Mouse (Mus musculus) urinary bladder, adult 2 months (tissue): Measurements from ENCODE around the gene Top2a. TPM values are rescaled to one million over a fixed set of nuclear protein-coding genes. Genes with fewer than 3 reads are reported as not detected.

Source experiments
- DNase-seq: peaks from one replicate; pipeline ENCODE4 v3.0.0; 2022; ENCODE audit warnings: low spot score
- polyA plus RNA-seq: library from polyadenylated mRNA; depleted of rRNA; stranded (reverse); fragments of >200 nt; gene quantifications from 2 replicates; pipeline ENCODE4 v1.2.3, GENCODE M21; 2012; rRNA removed

Top2a gene
- 4.7 and 6.0 TPM in 2 replicates for polyA plus RNA-seq

- peak; percentile 74 for DNase-seq
Observed at GRCm38 (mm10) chr11:99023500-99024467, at the start of gene Top2a. Top2a (minus strand) TSS chr11:99024189.

GRCm38 (mm10) chr11:99073781-99074180, 49.8 kb upstream of the Top2a start:
- no peak for DNase-seq

DNA sequence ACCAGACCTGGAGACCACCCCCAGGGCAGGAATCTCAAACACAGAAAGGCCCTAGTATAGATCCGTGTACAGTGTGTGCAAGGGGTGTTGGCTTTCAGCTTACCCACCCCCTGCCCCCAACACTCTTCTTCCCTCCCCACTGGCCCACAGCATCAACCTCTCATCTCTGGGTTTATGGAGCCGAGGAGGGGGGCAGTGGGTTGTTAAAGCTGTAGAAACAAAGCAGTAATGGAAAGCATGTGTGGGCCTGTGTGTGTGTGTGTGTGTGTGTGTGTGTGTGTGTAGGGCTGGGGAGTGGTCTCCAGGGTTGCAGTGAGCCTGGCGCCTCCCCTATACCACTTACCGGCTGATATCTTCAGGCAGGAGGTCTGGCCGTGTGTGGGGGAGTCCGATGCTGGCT, 47.9 kb upstream of the Top2a start:
- no peak for DNase-seq

GRCm38 (mm10) chr11:99068455-99068854, 44.5 kb upstream of the Top2a start:
- no peak for DNase-seq

DNA sequence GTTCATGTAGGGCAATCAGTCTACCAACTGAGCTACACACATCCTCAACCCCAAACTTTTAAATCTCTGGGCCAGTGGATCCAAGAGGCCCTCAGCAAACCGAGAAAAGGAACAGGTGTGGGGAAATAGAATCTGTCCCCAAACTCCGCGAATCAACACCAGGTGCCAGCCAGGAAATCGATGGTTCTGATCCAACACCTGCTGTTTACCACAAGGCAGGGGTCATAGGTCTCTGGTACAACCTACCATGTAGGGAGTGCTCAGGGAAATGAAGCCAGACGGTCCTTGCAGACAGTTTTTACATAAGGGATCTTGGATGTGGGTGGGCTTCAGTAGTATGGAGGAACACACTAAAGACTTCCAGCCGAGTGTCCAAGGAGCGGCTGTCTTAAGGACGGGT, 43.6 kb upstream of the Top2a start:
- DNase-seq = no peak

DNA sequence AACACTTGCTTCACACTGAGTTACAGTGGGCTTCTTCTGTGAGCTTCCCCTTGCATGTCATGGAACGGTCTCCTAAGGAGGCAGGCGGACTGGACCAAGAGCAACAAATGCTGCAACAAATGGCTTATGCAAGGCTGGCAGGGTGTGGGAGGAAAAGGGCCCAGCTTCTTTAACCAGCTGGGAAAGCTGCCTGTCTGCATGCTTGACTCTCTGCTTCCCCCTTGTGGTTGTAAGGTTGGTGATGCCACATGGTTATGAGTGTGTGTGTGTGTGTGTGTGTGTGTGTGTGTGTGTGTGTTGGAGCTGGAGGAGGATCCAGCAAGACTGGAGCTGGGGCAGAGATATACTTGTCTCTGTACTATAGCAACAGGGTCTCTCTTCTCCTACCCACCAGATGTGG, 42.0 kb upstream of the Top2a start:
- no peak for DNase-seq

DNA sequence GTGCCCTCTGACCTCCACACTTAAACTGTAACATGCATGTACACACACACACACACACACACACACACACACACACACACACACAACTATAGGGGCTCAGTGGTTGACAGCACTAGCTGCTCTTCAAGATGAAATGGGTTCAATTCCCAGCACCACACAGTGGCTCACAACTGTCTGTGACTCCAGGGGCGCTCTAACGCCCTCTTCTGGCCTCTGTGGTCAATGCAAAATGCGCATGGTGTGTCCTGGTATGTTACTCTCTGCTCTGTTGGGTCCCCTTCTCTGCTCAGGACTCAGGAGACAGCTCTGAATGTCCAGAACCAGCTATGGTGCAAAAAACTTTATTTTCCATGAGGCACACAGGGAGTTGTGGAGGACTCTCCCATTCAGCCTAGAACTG, 41.4 kb upstream of the Top2a start:
- no peak for DNase-seq

- DNase-seq = no peak
Observed at GRCm38 (mm10) chr11:99063406-99064131, 39.6 kb upstream of the Top2a start.

DNA sequence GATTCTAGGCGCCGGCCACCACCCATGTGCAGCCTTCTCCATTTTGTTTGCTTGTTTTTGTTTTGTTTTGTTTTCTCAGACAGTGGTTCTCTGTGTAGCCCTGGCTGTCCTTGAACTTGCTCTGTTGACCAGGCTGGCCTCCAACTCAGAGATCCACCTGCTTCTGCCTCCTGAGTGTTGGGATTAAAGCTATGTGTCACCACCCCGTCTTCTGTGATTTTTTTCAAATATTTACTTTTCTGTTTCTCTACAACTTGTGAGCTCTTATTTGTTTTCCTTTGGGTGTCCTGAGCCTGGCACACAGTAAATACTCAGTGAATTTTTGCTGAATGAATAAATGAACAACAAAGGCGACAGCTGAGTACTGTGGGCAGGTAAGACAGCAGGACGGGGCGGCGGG, 38.7 kb upstream of the Top2a start:
- DNase-seq = no peak

DNA sequence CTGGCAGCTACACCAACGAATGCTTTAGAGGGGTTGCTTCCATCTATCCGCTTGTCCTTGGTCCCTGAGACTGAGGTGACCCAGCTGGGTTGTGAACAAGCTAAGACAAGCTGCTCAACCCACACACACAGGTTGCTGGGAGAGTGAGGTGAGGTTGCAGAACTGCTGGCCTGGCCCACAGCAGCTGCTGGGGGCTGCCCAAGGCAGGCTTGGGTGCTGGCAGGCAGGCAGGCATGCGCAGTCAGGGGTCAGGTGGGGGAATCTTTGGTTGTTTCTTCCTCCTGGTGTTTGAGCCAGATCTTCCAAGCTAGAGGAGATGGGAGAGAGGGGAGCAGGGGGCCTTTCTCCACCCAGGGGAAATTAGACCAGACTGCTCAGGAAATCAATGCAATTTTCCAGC, 36.4 kb upstream of the Top2a start:
- DNase-seq = no peak

DNA sequence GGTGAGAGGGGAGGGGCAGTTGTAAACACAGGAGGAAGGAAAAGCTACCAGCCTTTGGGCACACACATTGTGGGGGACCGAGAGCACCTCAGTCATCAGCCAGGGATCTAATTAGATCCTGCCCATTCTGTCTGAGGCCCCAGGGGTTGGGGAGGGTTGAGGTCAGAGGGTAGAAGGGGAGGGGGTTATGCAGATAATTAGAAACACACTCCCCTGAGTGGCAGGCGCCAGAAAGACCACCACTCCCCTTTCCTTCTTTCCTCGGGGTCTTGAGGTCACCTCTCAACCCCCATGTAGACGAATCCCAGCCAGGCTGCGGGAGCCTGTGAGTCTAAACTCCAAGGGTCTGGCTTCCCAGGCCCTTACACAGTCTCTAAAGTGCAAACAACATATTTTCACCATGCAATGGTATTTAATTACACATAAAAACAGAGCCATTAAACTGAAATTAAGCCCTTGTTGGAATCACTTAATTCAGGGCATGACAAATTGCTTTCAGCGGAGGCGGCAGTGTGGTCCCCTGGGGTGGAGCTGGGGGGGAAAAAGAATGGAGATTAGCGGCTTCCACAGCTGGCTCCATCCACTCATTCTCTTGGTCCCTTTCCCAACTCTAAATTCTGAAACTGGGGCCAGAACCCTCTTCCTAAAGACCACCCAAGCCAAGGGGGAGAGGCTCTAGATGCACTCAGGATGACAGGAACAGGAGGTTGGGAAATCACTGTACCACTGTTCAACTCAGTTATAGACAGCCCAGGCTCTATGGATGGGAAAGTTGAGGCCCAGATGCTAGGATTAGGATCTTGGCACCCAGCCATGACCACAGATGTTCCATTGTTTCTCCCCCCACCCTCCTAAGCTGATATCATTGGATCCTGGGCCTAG, 31.8 kb upstream of the Top2a start:
- no peak for DNase-seq

DNA sequence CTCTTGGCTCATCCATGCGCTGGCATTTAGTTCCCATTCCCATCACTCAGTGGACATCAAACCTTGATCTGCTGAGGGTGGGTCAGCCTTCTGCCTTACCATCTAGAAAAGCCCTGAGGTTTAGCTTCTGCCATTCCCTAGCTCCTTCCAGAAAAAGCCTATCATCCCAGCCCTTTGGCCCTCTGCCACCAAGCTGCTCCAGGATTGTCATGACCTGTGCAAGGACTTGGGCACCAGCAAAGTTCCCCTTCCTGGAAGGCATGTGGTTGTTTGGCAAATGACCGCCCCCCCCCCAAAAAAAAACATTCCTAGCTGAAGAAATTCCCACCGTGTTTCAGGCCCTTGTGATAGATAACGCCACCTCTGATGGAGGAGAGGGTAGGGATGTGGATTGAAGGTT, 31.2 kb upstream of the Top2a start:
- DNase-seq = no peak

GRCm38 (mm10) chr11:99047643-99048042, 23.7 kb upstream of the Top2a start:
- DNase-seq = no peak

DNA sequence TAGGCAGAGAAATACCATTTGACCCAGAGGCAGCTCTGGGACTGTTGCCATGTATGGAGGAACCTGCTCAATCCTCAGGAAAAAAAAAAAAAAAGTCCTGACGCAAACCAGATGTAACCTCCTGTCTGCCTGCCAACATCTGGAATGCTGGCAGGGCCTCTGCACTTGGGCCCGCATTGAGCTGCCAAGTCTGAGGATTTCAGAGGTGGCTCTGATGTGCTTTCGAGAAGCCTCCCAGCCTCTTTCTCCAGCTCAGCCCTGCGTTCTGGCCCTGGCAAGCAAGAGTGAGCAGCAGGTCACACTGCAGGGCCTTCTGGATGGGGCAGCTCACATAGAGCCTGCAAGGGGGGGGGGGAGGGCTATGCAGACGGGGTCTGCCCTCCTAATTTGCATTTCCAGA, 23.1 kb upstream of the Top2a start:
- no peak for DNase-seq

DNA sequence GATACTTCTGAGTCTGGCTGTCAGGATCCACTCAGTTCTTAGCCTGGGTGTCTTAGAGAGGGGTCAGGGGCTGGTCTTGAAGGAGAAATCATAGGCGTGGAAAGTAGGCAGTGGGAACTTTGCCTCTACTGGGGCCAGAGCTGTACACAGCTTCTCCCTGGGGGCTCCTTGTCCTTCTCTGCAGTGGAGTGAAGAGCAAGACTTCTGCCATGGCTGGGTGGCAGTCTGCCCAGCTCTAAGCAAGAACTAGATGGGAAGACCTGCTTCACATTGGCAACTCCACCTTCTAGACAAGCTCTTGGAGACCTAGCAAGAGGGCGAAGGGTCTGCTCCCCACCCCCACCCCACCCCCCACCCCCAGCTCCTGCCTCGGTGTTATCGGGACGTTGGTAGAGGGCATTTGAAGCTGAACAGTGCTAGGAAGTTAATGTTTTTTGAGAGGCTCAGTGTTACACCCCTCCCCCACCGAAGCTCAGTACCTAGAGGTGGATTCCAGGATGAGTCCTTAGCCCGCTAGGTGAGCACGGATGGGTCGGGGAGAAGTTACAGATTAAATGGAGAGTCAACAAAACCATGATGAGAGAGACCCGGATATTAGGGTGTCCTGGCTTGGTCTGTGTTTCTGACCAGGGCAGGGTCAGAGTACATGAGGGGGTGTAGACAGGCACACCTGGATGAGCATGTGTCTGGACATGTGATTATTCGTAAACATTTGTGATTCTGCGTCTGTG, 21.3 kb upstream of the Top2a start:
- no peak for DNase-seq

GRCm38 (mm10) chr11:99044306-99044705, 20.3 kb upstream of the Top2a start:
- no peak for DNase-seq

GRCm38 (mm10) chr11:99043632-99044031, 19.6 kb upstream of the Top2a start:
- DNase-seq = no peak

- no peak for DNase-seq
Observed at GRCm38 (mm10) chr11:99042834-99043431, 18.9 kb upstream of the Top2a start.

- no peak for DNase-seq
Observed at GRCm38 (mm10) chr11:99041841-99042780, 18.1 kb upstream of the Top2a start.
